Mouse (Mus musculus): ENCODE data around the gene Ccnh. TPM values are rescaled to one million over a fixed set of nuclear protein-coding genes. Genes with fewer than 3 reads are reported as not detected.

Gene Ccnh
- polyA plus RNA-seq, 1 experiment from 2014 or later, result 110 TPM

GRCm38 (mm10) chr13:85208656-85209055, 19.4 kb downstream of the Ccnh start:
- H3K9ac ChIP-seq (ENCODE audit: low read length), result no peak overlapping the region
- H3K27me3 ChIP-seq (ENCODE audit: control insufficient read depth, insufficient read depth, low read length), result no peaks in the 10 kb centered on the region
- WGBS, result 93% methylated on average over 6 of the region's 6 CpGs
- ATAC-seq (ENCODE audit: insufficient read depth, low FRiP score, low TSS enrichment) (no peak), DNase-seq (ENCODE audit: low spot score) (no peak)
- H3K27ac ChIP-seq (ENCODE audit: low read depth, low read length), result no peak overlapping the region
- H3K36me3 ChIP-seq (ENCODE audit: control insufficient read depth, insufficient read depth, low read length), result no peaks in the 10 kb centered on the region
- no peak overlapping the region for H3K4me3 ChIP-seq (ENCODE audit: low read depth, low read length)
- no peak overlapping the region for H3K4me2 ChIP-seq (ENCODE audit: low read depth)
- H3K9me3 ChIP-seq (ENCODE audit: control insufficient read depth, low read length), result no peaks in the 10 kb centered on the region
- no peaks in the 10 kb centered on the region for H3K4me1 ChIP-seq (ENCODE audit: control insufficient read depth, insufficient read depth, low read length)

- 90% methylated on average over 1 of the region's 1 CpGs for WGBS
- DNase-seq (ENCODE audit: low spot score), result no peak
- Histone ChIP-seq H3K9me3 (ENCODE audit: control insufficient read depth, low read length) (no peaks in the 10 kb centered on the region), H3K36me3 (ENCODE audit: control insufficient read depth, insufficient read depth, low read length) (no peaks in the 10 kb centered on the region), H3K4me3 (ENCODE audit: low read depth, low read length) (no peak overlapping the region), H3K27me3 (ENCODE audit: control insufficient read depth, insufficient read depth, low read length) (no peaks in the 10 kb centered on the region), H3K4me1 (ENCODE audit: control insufficient read depth, insufficient read depth, low read length) (no peaks in the 10 kb centered on the region), H3K27ac (ENCODE audit: low read depth, low read length) (no peak overlapping the region), H3K4me2 (ENCODE audit: low read depth) (no peak overlapping the region), H3K9ac (ENCODE audit: low read length) (no peak overlapping the region)
- no peak for ATAC-seq (ENCODE audit: insufficient read depth, low FRiP score, low TSS enrichment)
Observed at GRCm38 (mm10) chr13:85210353-85210752, 21.1 kb downstream of the Ccnh start.

GRCm38 (mm10) chr13:85218656-85219055, 29.4 kb downstream of the Ccnh start:
- 89% methylated on average over 4 of the region's 4 CpGs for WGBS
- Histone ChIP-seq H3K27ac (ENCODE audit: low read depth, low read length) (no peak overlapping the region), H3K9ac (ENCODE audit: low read length) (no peak overlapping the region), H3K4me1 (ENCODE audit: control insufficient read depth, insufficient read depth, low read length) (no peaks in the 10 kb centered on the region), H3K36me3 (ENCODE audit: control insufficient read depth, insufficient read depth, low read length) (0 out of 2 replicates have a peak, but pooled peaks cover 2% of the 10 kb centered on the region), H3K9me3 (ENCODE audit: control insufficient read depth, low read length) (no peaks in the 10 kb centered on the region), H3K4me2 (ENCODE audit: low read depth) (no peak overlapping the region), H3K27me3 (ENCODE audit: control insufficient read depth, insufficient read depth, low read length) (no peaks in the 10 kb centered on the region), H3K4me3 (ENCODE audit: low read depth, low read length) (no peak overlapping the region)
- DNase-seq (ENCODE audit: low spot score) (no peak), ATAC-seq (ENCODE audit: insufficient read depth, low FRiP score, low TSS enrichment) (no peak)

GRCm38 (mm10) chr13:85238760-85239159, 49.6 kb downstream of the Ccnh start:
- no peaks in the 10 kb centered on the region for H3K27me3 ChIP-seq (ENCODE audit: control insufficient read depth, insufficient read depth, low read length)
- H3K4me2 ChIP-seq (ENCODE audit: low read depth), result no peak overlapping the region
- DNase-seq (ENCODE audit: low spot score), result no peak
- no peaks in the 10 kb centered on the region for H3K9me3 ChIP-seq (ENCODE audit: control insufficient read depth, low read length)
- no peaks in the 10 kb centered on the region for H3K36me3 ChIP-seq (ENCODE audit: control insufficient read depth, insufficient read depth, low read length)
- H3K4me3 ChIP-seq (ENCODE audit: low read depth, low read length), result no peak overlapping the region
- 89% methylated on average over 7 of the region's 7 CpGs for WGBS
- ATAC-seq (ENCODE audit: insufficient read depth, low FRiP score, low TSS enrichment), result no peak
- no peaks in the 10 kb centered on the region for H3K4me1 ChIP-seq (ENCODE audit: control insufficient read depth, insufficient read depth, low read length)
- no peak overlapping the region for H3K9ac ChIP-seq (ENCODE audit: low read length)
- no peak overlapping the region for H3K27ac ChIP-seq (ENCODE audit: low read depth, low read length)

Other genes starting within 250 kb of the Ccnh start
- 57.0 and 63.0 TPM in 2 replicates for gene Rasa1, start 99.7 kb downstream of the Ccnh start, polyA plus RNA-seq (2014; fragmentation: Nextera tagmentation; extraction: Ambion mirVana)

All from neural tube, embryonic 11.5 days (tissue).